Mouse (Mus musculus): ENCODE data around the gene Zfp777. TPM values are rescaled to one million over a fixed set of nuclear protein-coding genes. Genes with fewer than 3 reads are reported as not detected.

Gene Zfp777
- polyA plus RNA-seq (2015; fragmentation: Nextera tagmentation; extraction: Ambion mirVana), result 2.8 and 3.1 TPM in 2 replicates

DNA sequence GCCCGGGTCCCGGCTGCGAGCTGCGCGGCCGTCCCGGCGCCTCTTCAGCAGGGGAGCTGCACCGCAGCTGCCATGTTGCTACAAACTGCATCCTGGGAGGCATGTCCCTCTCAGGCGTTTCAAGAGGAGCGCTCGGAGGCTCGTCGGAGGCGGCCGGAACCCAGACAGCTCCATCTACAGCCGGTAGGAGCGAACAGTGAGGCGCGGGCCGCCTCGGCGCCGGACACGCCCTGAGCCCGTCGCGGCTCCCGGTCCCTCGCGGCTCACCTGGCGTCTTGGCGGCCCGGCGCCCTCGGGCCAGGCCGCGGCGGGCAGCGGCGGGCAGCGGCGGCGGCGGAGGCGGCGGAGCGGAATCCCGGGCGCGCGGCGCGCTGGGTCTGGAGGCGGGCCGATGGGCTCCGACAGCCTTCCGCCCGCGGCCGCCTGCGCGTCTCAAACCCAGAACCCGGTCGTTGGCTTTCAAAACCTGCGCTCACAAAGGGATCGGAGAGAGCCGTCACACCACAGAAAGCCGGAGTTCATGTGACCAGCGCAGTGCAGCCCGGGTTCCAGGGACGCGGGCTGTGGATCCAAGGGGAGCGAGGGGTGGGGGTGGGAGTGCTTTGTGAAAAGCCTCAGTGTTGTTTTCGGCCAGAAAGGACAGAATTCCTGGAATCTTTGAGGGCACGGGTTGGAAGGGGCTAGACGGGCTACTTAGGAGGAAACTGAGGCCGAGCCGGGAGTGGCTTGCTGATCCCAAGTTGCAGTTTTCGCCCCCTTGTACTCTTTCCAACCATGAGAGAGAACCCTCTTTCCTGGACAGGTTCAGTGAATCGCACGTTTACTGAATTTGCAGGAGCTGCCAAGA, at the start of gene Zfp777:
Gene Zfp777 (minus strand): TSS at position 486 of the 847 bp plus-strand sequence.
- ATAC-seq (ENCODE audit: low read depth) (peak; percentile 80), DNase-seq (peak; percentile 66)
- H3K27ac ChIP-seq, result peak within 1 kb of the TSS; percentile 70
- H3K9ac ChIP-seq, result peak within 1 kb of the TSS; percentile 84
- H3K36me3 ChIP-seq, result peaks cover 13% of the 10 kb centered on the region
- peak within 1 kb of the TSS; percentile 80 for H3K4me3 ChIP-seq (replicated peaks)
- 1% methylated on average over 75 of the region's 82 CpGs for WGBS (ENCODE audit: insufficient replicate concordance)
- peaks cover 19% of the 10 kb centered on the region for H3K27me3 ChIP-seq
- H3K9me3 ChIP-seq (replicated peaks), result no peaks in the 10 kb centered on the region
- peak within 1 kb of the TSS; percentile 85 for H3K4me2 ChIP-seq
- H3K4me1 ChIP-seq (replicated peaks), result peaks cover 34% of the 10 kb centered on the region

DNA sequence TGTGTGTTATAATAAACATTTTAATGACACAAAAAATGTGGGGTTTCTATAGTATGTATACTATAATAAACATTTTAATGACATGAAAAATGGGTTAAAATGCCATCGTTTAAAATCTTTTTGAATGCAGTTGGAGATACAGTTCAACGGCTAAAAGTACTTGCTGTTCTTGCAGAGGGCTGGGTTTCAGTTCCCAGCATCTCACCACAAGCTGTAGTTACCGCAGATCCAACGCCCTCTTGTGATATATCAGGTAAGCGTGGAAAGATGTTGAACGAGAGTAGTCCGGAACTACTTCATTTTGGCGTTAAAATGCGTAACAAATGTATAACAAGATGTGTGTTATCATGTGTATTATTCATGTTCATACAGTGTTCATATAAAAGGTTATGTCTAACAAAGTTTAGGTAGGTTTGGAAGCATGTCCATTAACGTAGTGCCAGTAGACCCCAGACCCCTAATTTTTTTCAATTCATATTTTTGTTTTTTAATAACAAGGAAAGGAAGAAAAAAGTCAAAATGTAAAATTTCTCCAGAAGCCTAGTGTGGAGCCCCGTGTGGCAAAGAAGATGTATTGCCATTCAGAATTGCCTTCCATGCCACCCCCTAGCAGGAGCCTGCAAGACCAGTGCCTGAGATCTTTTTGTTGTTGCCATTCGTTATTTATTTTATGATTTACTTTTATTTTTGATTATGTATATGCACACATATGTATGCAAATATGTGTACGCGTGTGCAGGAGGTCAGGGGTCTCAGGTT, 38.4 kb upstream of the Zfp777 start:
- peak overlapping the region; percentile 81 for H3K4me3 ChIP-seq (replicated peaks)
- no peak for DNase-seq
- peaks cover 13% of the 10 kb centered on the region for H3K36me3 ChIP-seq
- peaks cover 32% of the 10 kb centered on the region for H3K4me1 ChIP-seq (replicated peaks)
- no peaks in the 10 kb centered on the region for H3K27me3 ChIP-seq
- no peaks in the 10 kb centered on the region for H3K9me3 ChIP-seq (replicated peaks)
- no peak overlapping the region for H3K9ac ChIP-seq
- ATAC-seq (ENCODE audit: low read depth), result no peak
- WGBS (ENCODE audit: insufficient replicate concordance), result 24% methylated on average over 14 of the region's 14 CpGs
- H3K4me2 ChIP-seq, result peak overlapping the region; percentile 85
- no peak overlapping the region for H3K27ac ChIP-seq

GRCm38 (mm10) chr6:48086471-48086878, 37.8 kb upstream of the Zfp777 start, which contains the start of gene Zfp746:
Zfp746 (minus strand) TSS chr6:48086593.
- under 1% methylated on average over 44 of the region's 53 CpGs for WGBS (ENCODE audit: insufficient replicate concordance)

GRCm38 (mm10) chr6:48085521-48086404, 37.1 kb upstream of the Zfp777 start:
- H3K4me1 ChIP-seq (replicated peaks), result peaks cover 32% of the 10 kb centered on the region
- H3K4me3 ChIP-seq (replicated peaks), result peak overlapping the region; percentile 81
- peak overlapping the region; percentile 93 for H3K9ac ChIP-seq
- H3K36me3 ChIP-seq, result peaks cover 26% of the 10 kb centered on the region
- peak; percentile 87 for ATAC-seq (ENCODE audit: low read depth)
- H3K9me3 ChIP-seq (replicated peaks), result no peaks in the 10 kb centered on the region
- DNase-seq, result peak; percentile 66
- H3K4me2 ChIP-seq, result peak overlapping the region; percentile 85
- peak overlapping the region; percentile 87 for H3K27ac ChIP-seq
- no peaks in the 10 kb centered on the region for H3K27me3 ChIP-seq
- 2% methylated on average over 58 of the region's 72 CpGs for WGBS (ENCODE audit: insufficient replicate concordance)

More at GRCm38 (mm10) chr6:48086471-48086878, 37.8 kb upstream of the Zfp777 start, which contains the start of gene Zfp746:
- Histone ChIP-seq H3K4me1 (replicated peaks) (peaks cover 32% of the 10 kb centered on the region), H3K27me3 (no peaks in the 10 kb centered on the region), H3K9ac (peak within 1 kb of the TSS; percentile 93), H3K36me3 (peaks cover 19% of the 10 kb centered on the region), H3K9me3 (replicated peaks) (no peaks in the 10 kb centered on the region), H3K4me3 (replicated peaks) (peak within 1 kb of the TSS; percentile 81), H3K4me2 (peak within 1 kb of the TSS; percentile 85), H3K27ac (peak within 1 kb of the TSS; percentile 87)
- ATAC-seq (ENCODE audit: low read depth) (peak; percentile 91), DNase-seq (peak; percentile 88)

DNA sequence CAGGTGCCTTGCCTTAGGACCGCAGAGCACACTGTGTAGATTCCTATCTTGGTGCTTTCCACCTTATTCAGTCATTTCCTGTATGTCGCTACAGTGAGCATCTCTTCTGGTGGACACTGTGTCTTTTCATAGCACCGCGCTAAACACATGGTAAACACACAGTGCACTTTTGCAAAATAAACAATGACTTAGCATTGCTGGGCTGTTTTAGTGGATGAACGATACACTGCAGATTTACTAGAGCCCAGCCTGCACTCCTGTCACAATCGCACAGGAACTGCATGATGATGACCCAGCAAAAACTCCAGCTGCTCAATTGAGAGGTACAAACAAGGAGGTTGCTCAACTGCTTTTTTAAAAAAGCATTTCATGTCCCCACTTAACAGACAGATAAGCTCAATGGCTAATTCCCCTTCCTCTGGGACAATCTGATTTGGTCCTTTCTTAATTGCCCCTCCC, 35.1 kb upstream of the Zfp777 start:
- DNase-seq (no peak), ATAC-seq (ENCODE audit: low read depth) (no peak)
- Histone ChIP-seq H3K9me3 (replicated peaks) (no peaks in the 10 kb centered on the region), H3K4me3 (replicated peaks) (no peak overlapping the region), H3K4me1 (replicated peaks) (peaks cover 32% of the 10 kb centered on the region), H3K9ac (no peak overlapping the region), H3K27ac (no peak overlapping the region), H3K36me3 (peaks cover 45% of the 10 kb centered on the region), H3K4me2 (no peak overlapping the region), H3K27me3 (no peaks in the 10 kb centered on the region)
- WGBS (ENCODE audit: insufficient replicate concordance), result 63% methylated on average over 6 of the region's 6 CpGs

DNA sequence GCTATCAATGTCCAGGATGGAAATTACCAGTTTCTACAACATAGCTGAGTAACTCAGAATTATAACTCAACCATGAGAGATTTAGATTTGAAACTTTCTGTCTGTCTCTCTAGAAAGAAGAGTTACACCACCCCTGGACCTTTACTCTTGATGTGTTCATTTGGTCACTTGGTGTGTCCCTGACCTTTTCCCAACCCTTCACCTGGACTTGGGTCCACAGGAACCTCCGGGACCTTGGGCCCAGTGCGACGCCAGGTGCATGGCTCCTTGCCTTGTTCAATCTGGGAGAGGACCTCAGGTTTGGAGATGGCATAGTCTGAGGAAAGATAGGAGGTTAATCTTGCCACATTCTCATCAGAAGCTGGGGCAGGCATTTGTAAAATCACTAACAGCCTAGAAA, 33.2 kb upstream of the Zfp777 start:
- no peak for ATAC-seq (ENCODE audit: low read depth)
- peaks cover 58% of the 10 kb centered on the region for H3K36me3 ChIP-seq

DNA sequence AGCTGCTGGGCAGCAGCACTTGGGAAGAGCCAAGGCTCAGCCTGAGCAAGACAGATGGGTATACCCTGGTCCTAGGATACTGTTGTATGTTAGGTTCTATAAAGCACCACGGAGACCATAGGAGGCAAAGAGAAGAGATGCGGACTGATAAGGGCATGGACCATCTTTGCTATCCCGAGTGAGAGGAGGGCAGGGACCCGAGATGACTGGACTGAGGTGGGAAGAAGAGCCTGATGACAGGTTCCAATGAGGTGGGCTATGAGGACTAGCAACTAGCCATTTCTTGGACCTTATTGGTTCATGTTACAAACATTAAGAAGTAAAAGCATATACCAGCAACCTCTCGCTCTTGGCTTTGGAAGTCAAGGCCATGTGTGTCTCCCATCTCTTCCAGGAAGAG, 32.3 kb upstream of the Zfp777 start:
- Histone ChIP-seq H3K4me1 (replicated peaks) (peaks cover 26% of the 10 kb centered on the region), H3K9me3 (replicated peaks) (no peaks in the 10 kb centered on the region), H3K27ac (no peak overlapping the region), H3K36me3 (peaks cover 62% of the 10 kb centered on the region), H3K4me3 (replicated peaks) (no peak overlapping the region), H3K27me3 (no peaks in the 10 kb centered on the region), H3K4me2 (no peak overlapping the region), H3K9ac (no peak overlapping the region)
- WGBS (ENCODE audit: insufficient replicate concordance), result 80% methylated on average over 5 of the region's 5 CpGs
- DNase-seq, result no peak
- ATAC-seq (ENCODE audit: low read depth), result no peak

More for the DNA sequence above, 33.2 kb upstream of the Zfp777 start:
- H3K27me3 ChIP-seq, result no peaks in the 10 kb centered on the region
- H3K4me3 ChIP-seq (replicated peaks), result no peak overlapping the region
- no peak overlapping the region for H3K27ac ChIP-seq
- H3K4me1 ChIP-seq (replicated peaks), result peaks cover 29% of the 10 kb centered on the region
- no peaks in the 10 kb centered on the region for H3K9me3 ChIP-seq (replicated peaks)
- H3K4me2 ChIP-seq, result no peak overlapping the region
- H3K9ac ChIP-seq, result no peak overlapping the region
- no peak for DNase-seq
- 87% methylated on average over 3 of the region's 3 CpGs for WGBS (ENCODE audit: insufficient replicate concordance)

DNA sequence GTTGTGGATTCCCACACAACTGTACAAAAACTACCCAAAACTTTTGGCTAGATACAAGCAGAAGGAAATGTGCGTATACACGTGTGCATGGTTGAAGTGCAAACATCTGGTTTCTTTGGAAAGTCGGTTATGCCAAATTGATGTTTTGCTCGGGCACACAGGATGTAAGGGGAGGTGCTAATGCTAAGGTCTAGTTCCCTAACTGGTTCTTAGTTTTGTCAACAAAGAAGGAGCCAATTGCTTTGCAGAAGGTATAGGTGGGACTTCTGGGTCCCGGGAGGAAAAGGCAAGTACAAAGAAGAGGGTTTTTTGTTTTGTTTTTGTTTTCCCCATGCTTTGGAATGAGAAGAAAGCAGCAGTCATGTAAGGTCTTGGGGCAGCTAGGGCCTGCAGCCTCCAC, 24.6 kb upstream of the Zfp777 start:
- no peak overlapping the region for H3K4me2 ChIP-seq
- WGBS (ENCODE audit: insufficient replicate concordance), result 47% methylated on average over 5 of the region's 5 CpGs
- no peaks in the 10 kb centered on the region for H3K4me1 ChIP-seq (replicated peaks)
- H3K27ac ChIP-seq, result no peak overlapping the region
- no peak for ATAC-seq (ENCODE audit: low read depth)
- no peaks in the 10 kb centered on the region for H3K27me3 ChIP-seq
- no peak overlapping the region for H3K4me3 ChIP-seq (replicated peaks)
- H3K36me3 ChIP-seq, result peaks cover 23% of the 10 kb centered on the region
- no peak overlapping the region for H3K9ac ChIP-seq
- no peaks in the 10 kb centered on the region for H3K9me3 ChIP-seq (replicated peaks)
- no peak for DNase-seq

DNA sequence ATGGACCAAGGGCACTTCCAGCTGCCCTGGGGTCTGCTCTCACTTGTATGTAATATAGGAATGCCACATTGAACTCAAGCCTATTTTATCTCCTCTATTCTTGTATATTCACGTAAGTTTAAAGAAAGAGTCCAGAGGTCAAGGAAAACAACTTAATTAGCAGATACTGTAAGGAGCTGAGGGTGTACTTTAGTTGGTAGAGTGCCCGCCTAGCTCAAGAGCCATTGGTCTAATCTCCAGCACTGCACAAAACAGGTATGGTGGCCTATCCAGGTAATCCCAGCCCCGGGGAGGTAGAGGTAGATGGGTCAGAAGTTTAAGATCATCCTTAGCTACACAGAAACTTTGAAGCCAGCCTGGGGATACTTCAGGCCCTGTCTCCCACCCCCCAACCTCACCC, 18.8 kb upstream of the Zfp777 start:
- H3K4me3 ChIP-seq (replicated peaks), result no peak overlapping the region
- 77% methylated on average over 3 of the region's 3 CpGs for WGBS (ENCODE audit: insufficient replicate concordance)
- H3K27ac ChIP-seq, result no peak overlapping the region
- H3K4me2 ChIP-seq, result no peak overlapping the region
- H3K36me3 ChIP-seq, result peaks cover 60% of the 10 kb centered on the region
- no peak for DNase-seq
- no peaks in the 10 kb centered on the region for H3K9me3 ChIP-seq (replicated peaks)
- H3K9ac ChIP-seq, result no peak overlapping the region
- H3K27me3 ChIP-seq, result no peaks in the 10 kb centered on the region
- peaks cover 5% of the 10 kb centered on the region for H3K4me1 ChIP-seq (replicated peaks)
- no peak for ATAC-seq (ENCODE audit: low read depth)

- no peak for ATAC-seq (ENCODE audit: low read depth)
These were observed 16.9 kb upstream of the Zfp777 start for GRCm38 (mm10) chr6:48065587-48066075.

More at GRCm38 (mm10) chr6:48065587-48066075, 16.9 kb upstream of the Zfp777 start:
- Histone ChIP-seq H3K9ac (no peak overlapping the region), H3K4me2 (no peak overlapping the region), H3K4me1 (replicated peaks) (peaks cover 17% of the 10 kb centered on the region), H3K36me3 (peaks cover 61% of the 10 kb centered on the region), H3K27ac (no peak overlapping the region), H3K27me3 (no peaks in the 10 kb centered on the region), H3K9me3 (replicated peaks) (no peaks in the 10 kb centered on the region), H3K4me3 (replicated peaks) (no peak overlapping the region)
- no peak for DNase-seq
- 78% methylated on average over 6 of the region's 6 CpGs for WGBS (ENCODE audit: insufficient replicate concordance)
